Mouse (Mus musculus): Measurements from ENCODE around the gene Cd93. TPM values are rescaled to one million over a fixed set of nuclear protein-coding genes. Genes with fewer than 3 reads are reported as not detected.

The Cd93 gene
- polyA plus RNA-seq (2015; fragmentation: Nextera tagmentation; extraction: Ambion mirVana) = 5.0 and 5.9 TPM in 2 replicates

DNA sequence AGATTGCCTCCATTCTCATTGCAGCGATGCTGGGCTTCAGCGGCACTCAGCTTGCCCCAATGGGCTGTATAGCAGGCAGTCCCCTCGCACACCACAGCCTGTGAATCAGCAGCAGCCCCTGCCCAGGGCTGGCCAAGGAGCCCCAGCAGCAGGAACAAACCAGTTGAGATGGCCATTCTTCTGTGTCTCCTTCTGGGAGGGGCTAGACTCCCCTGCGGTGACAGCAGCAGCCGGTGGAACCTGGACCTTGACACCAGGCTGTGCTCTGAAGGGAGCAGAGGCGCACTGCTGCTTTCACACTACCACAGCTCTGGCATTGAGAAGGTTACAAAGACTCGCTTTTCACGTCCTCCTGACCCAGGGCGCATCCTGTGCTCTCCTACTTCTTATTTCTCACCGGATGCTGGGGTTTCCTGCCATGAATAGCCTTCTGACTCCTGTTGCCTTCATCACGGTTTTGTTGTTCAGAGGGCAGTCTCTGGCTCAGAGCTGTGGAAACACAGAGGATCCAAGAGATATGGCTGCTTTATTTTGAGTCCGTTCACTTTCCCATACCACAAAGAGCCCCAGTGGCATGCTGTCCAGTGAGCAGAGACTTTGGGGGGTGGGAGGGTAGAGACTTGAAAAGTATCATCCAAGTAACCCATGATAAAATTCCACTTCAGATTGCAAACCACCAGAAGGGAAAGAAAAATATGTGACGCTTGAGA, at the start of gene Cd93:
TSS of gene Cd93 (minus strand) at position 315 of the 710 bp plus-strand sequence.
- no peak for ATAC-seq
- Histone ChIP-seq H3K36me3 (ENCODE audit: poor library complexity, severe bottlenecking) (no peaks in the 10 kb centered on the region), H3K27me3 (no peaks in the 10 kb centered on the region), H3K4me2 (no peak within 1 kb of the TSS), H3K4me1 (no peaks in the 10 kb centered on the region), H3K4me3 (no peak within 1 kb of the TSS), H3K9me3 (replicated peaks) (no peaks in the 10 kb centered on the region), H3K9ac (no peak within 1 kb of the TSS; the same call in 1 of the 2 replicates), H3K27ac (no peak within 1 kb of the TSS)
- WGBS = 67% methylated on average over 13 of the region's 13 CpGs

DNA sequence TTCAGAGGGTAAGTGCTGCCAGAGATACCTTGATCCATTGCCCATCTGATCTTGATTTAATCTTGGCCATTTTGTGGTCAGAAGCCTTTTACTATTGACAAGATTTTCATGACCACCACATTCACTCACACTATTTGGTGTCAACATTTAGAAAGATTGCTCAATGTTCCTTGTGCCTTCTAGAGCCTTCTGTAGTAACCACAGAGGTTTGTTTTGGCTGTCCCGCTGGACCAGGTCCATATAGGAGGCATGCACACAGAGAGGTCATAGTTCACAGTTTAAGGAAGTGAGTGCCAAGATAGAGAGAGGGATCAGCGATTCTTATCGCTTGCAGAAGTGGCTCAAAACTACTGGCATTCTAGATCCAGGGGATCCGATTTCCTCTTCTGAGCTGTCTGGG, 48.7 kb upstream of the Cd93 start:
- Histone ChIP-seq H3K9me3 (replicated peaks) (no peaks in the 10 kb centered on the region), H3K27ac (no peak overlapping the region)
- WGBS = 89% methylated on average over 4 of the region's 4 CpGs

GRCm38 (mm10) chr2:148490150-148490549, 46.8 kb upstream of the Cd93 start:
- 78% methylated on average over 6 of the region's 6 CpGs for WGBS
- H3K9me3 ChIP-seq (replicated peaks) = no peaks in the 10 kb centered on the region
- no peak overlapping the region for H3K4me3 ChIP-seq
- no peak overlapping the region for H3K9ac ChIP-seq
- ATAC-seq = no peak
- no peaks in the 10 kb centered on the region for H3K4me1 ChIP-seq
- no peaks in the 10 kb centered on the region for H3K36me3 ChIP-seq (ENCODE audit: poor library complexity, severe bottlenecking)
- H3K27me3 ChIP-seq = no peaks in the 10 kb centered on the region
- no peak overlapping the region for H3K27ac ChIP-seq
- H3K4me2 ChIP-seq = no peak overlapping the region

More for the DNA sequence above, 48.7 kb upstream of the Cd93 start:
- Histone ChIP-seq H3K36me3 (ENCODE audit: poor library complexity, severe bottlenecking) (no peaks in the 10 kb centered on the region), H3K4me3 (no peak overlapping the region), H3K4me1 (no peaks in the 10 kb centered on the region), H3K27me3 (no peaks in the 10 kb centered on the region), H3K9ac (no peak overlapping the region), H3K4me2 (no peak overlapping the region)
- no peak for ATAC-seq

GRCm38 (mm10) chr2:148488885-148489284, 45.5 kb upstream of the Cd93 start:
- Histone ChIP-seq H3K9me3 (replicated peaks) (no peaks in the 10 kb centered on the region), H3K4me3 (no peak overlapping the region), H3K4me2 (no peak overlapping the region), H3K36me3 (ENCODE audit: poor library complexity, severe bottlenecking) (no peaks in the 10 kb centered on the region), H3K27ac (no peak overlapping the region), H3K9ac (no peak overlapping the region), H3K4me1 (no peaks in the 10 kb centered on the region), H3K27me3 (no peaks in the 10 kb centered on the region)
- no peak for ATAC-seq
- WGBS = 93% methylated on average over 2 of the region's 2 CpGs

GRCm38 (mm10) chr2:148485576-148485975, 42.2 kb upstream of the Cd93 start:
- H3K9me3 ChIP-seq (replicated peaks) = no peaks in the 10 kb centered on the region
- WGBS = 87% methylated on average over 4 of the region's 4 CpGs
- H3K4me3 ChIP-seq = no peak overlapping the region
- no peaks in the 10 kb centered on the region for H3K27me3 ChIP-seq
- no peak overlapping the region for H3K27ac ChIP-seq
- no peak for ATAC-seq
- no peak overlapping the region for H3K9ac ChIP-seq
- no peaks in the 10 kb centered on the region for H3K4me1 ChIP-seq
- no peaks in the 10 kb centered on the region for H3K36me3 ChIP-seq (ENCODE audit: poor library complexity, severe bottlenecking)
- no peak overlapping the region for H3K4me2 ChIP-seq

DNA sequence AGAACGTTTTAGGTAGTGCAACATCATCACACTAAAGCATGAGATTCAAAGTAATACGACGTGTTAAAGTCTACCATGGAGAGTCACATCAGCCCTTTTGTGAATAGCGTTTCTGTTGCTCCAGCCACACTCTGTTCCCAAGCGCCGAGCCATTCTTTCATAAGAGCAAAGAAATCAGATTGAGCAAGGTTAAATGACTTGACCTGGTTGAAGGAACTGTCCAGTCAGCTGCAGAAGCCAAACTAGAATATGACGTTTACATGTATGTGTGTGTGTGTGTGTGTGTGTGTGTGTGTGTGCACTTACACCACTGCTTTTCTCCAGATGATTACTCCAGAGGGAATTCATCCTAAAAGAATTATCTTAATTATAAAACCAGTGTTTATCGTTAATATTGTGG, 37.0 kb upstream of the Cd93 start:
- Histone ChIP-seq H3K4me1 (no peaks in the 10 kb centered on the region), H3K9ac (no peak overlapping the region), H3K4me2 (no peak overlapping the region), H3K9me3 (replicated peaks) (no peaks in the 10 kb centered on the region), H3K27ac (no peak overlapping the region), H3K36me3 (ENCODE audit: poor library complexity, severe bottlenecking) (no peaks in the 10 kb centered on the region), H3K4me3 (no peak overlapping the region), H3K27me3 (no peaks in the 10 kb centered on the region)
- no peak for ATAC-seq
- 88% methylated on average over 8 of the region's 8 CpGs for WGBS

DNA sequence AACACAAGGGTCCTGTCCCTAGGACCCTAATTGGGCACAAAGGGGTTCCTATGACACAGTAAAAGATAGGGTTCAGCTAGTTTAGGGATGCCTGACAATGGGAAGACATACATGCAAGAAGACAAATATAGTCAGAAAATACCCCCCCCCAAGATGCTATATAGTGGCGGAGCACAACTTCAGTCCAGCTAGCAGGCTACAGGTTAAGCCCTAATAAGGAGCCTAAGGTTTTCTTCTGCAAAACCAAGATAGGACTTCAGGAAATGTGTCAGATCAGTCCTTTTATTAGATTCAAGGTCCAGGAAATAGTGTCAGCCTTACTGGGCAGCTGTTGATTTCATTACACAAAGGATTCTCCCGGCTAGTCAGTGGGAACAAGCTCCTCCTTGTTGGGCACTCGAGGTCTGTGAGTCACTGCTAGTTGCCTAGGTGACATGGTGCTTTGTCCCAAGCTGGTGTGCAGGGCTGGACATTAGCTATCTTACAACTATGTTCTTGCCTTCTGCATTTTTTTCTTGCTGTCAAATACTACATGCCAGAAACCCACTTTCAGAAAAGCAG, 34.9 kb upstream of the Cd93 start:
- Histone ChIP-seq H3K36me3 (ENCODE audit: poor library complexity, severe bottlenecking) (no peaks in the 10 kb centered on the region), H3K4me1 (no peaks in the 10 kb centered on the region), H3K27ac (no peak overlapping the region), H3K4me2 (no peak overlapping the region), H3K9ac (no peak overlapping the region), H3K4me3 (no peak overlapping the region), H3K27me3 (no peaks in the 10 kb centered on the region), H3K9me3 (replicated peaks) (no peaks in the 10 kb centered on the region)
- 30% methylated on average over 3 of the region's 3 CpGs for WGBS
- peak; percentile 57; the same call in 1 of the 2 replicates for ATAC-seq

DNA sequence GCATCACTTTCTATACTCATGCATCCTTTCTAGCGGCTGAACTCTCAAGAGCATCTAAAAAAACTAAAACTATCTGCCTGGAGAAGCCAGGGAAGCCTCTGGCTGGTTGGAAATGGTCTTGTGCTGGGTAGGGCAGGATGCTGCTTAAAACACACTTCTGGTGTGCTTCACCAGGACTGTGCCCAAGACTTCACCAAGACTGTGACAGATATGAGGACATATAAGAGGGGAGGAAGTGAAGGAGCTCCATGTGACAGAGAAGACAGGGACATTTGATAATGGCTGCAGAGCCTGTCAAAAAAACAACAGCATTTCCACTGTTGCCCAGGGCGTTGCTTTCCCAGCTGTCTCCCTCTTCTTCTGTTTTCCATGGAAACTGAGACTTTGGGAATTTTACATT, 34.0 kb upstream of the Cd93 start:
- H3K9ac ChIP-seq = no peak overlapping the region
- H3K9me3 ChIP-seq (replicated peaks) = no peaks in the 10 kb centered on the region
- H3K4me3 ChIP-seq = no peak overlapping the region
- no peaks in the 10 kb centered on the region for H3K36me3 ChIP-seq (ENCODE audit: poor library complexity, severe bottlenecking)
- H3K4me2 ChIP-seq = no peak overlapping the region
- no peak for ATAC-seq
- H3K27me3 ChIP-seq = no peaks in the 10 kb centered on the region
- H3K4me1 ChIP-seq = no peaks in the 10 kb centered on the region
- H3K27ac ChIP-seq = no peak overlapping the region
- 90% methylated on average over 2 of the region's 2 CpGs for WGBS

DNA sequence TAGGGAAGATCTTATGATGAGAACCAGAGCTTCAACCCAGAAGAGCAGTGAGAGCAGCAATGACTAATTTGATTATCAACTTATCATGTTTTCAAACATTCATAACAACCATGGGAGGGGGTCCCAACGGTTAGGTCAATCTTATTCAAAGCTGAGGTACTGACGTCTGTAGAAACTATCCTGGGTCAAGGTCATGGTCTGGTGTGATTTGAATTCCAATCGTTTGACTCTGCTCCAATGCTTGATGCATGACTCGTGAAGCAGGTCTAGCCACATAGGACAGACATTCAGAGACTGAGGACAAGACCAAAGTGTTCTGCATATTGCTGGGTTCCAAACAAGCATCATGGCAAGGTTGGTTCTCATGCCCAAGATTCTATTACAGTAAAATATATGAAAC, 33.2 kb upstream of the Cd93 start:
- Histone ChIP-seq H3K9me3 (replicated peaks) (no peaks in the 10 kb centered on the region), H3K36me3 (ENCODE audit: poor library complexity, severe bottlenecking) (no peaks in the 10 kb centered on the region), H3K9ac (no peak overlapping the region), H3K4me2 (no peak overlapping the region), H3K4me1 (no peaks in the 10 kb centered on the region), H3K27ac (no peak overlapping the region), H3K27me3 (no peaks in the 10 kb centered on the region), H3K4me3 (no peak overlapping the region)
- no peak for ATAC-seq
- 83% methylated on average over 4 of the region's 4 CpGs for WGBS

- no peak overlapping the region for H3K4me2 ChIP-seq
- H3K4me1 ChIP-seq = no peaks in the 10 kb centered on the region
- H3K4me3 ChIP-seq = no peak overlapping the region
- no peaks in the 10 kb centered on the region for H3K36me3 ChIP-seq (ENCODE audit: poor library complexity, severe bottlenecking)
- no peak for ATAC-seq
- no peak overlapping the region for H3K9ac ChIP-seq
- H3K27ac ChIP-seq = no peak overlapping the region
- H3K9me3 ChIP-seq (replicated peaks) = no peaks in the 10 kb centered on the region
- H3K27me3 ChIP-seq = no peaks in the 10 kb centered on the region
- WGBS = 91% methylated on average over 5 of the region's 5 CpGs
These were observed 32.6 kb upstream of the Cd93 start for GRCm38 (mm10) chr2:148475879-148476495.

GRCm38 (mm10) chr2:148469341-148470238, 26.2 kb upstream of the Cd93 start:
- Histone ChIP-seq H3K9me3 (replicated peaks) (no peaks in the 10 kb centered on the region), H3K9ac (no peak overlapping the region), H3K4me1 (no peaks in the 10 kb centered on the region), H3K4me2 (no peak overlapping the region), H3K36me3 (ENCODE audit: poor library complexity, severe bottlenecking) (no peaks in the 10 kb centered on the region), H3K27me3 (no peaks in the 10 kb centered on the region), H3K4me3 (no peak overlapping the region), H3K27ac (no peak overlapping the region)
- WGBS = 35% methylated on average over 6 of the region's 7 CpGs
- ATAC-seq = no peak

GRCm38 (mm10) chr2:148467921-148468440, 24.6 kb upstream of the Cd93 start:
- Histone ChIP-seq H3K4me2 (no peak overlapping the region), H3K9ac (no peak overlapping the region), H3K36me3 (ENCODE audit: poor library complexity, severe bottlenecking) (no peaks in the 10 kb centered on the region), H3K27me3 (no peaks in the 10 kb centered on the region), H3K27ac (no peak overlapping the region), H3K4me1 (no peaks in the 10 kb centered on the region), H3K4me3 (no peak overlapping the region), H3K9me3 (replicated peaks) (no peaks in the 10 kb centered on the region)
- no peak for ATAC-seq
- WGBS = 69% methylated on average over 3 of the region's 3 CpGs

Measured in forebrain, embryonic 13.5 days (tissue).